Mouse (Mus musculus) hindlimb bud, embryonic 11.5 days (tissue): Measurements from ENCODE around the gene L3mbtl3.

Experiments
- DNase-seq: peaks from one replicate; pipeline ENCODE4 v3.0.0-alpha.2; 2012; ENCODE audit warnings: low read depth, low spot score; ENCODE audit errors: extremely low spot score

L3mbtl3 gene

DNA sequence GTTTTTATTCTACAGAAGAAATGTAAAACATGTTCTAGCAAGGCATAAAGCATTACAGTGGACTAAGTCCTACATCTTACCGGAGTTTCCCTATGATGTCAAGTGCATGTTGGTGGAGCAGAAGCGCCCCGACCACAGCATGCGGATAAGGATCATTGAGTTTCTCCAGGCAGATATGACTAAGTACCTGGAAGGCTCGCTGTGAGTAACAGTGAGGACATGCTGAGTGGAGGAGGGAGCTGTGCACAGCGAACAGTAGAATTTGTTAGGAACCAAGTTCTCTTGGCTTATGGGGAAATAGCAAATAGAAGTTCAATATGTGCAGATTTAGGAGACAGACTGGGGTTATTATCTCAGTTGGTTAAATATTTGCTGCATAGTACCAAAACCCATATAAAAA, 131.3 kb downstream of the L3mbtl3 start:
- no peak for DNase-seq

DNA sequence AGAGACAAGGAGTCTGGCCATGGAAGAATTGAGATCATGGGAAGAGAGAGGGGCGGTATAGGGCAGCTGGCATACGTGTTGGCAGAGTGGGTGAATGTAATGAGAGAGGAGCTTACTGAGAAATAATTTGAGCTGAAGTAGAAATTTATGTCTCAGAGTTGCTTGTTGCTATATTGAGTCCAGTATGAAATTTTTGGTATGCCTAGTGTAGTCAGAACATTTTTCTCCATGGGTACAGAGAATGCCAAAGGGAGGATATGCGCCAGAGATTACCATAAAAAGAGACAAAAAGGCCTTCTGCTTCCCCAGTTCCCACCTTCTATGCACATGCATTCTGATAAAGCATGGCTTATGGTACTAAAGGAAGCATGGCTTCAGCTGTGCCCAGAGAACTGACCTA, 132.6 kb downstream of the L3mbtl3 start:
- no peak for DNase-seq

DNA sequence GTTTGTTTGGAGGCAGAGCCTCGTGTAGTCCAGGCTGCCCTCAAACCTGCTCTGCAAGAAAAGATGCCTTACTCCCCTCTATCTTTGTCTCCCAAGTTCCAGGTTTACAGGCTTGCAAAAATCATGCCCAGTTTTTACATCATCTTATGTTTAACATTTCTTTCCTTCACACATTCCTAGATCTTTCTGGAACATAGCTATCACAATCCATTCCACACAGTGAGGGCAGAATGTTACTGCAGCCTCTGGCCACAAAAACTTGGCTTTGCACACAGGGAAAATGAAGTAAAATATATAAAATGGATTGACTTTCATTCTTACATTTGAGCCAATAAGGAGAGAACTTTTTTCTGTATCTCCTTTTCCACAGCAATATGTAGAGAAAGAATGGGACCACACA, 136.7 kb downstream of the L3mbtl3 start:
- no peak for DNase-seq

DNA sequence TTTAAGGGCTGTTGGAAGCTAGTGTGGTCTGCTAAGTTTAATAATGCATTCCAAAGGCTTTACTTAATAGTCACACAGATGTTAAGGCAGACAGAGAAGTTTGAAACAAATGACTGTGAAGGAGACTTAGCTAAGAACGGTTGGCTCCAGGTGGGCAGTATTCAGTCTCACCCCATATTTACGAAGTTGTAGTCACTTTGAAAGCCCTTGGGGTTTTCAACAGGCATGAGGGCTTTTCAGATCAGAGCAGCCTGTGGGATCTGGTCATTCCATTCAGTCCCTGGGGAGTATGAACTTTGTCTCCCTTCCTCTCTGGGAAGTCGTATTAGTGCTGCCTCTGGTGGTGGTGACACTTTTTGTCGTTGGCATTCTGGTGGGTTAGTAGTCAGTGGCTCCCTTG, 137.2 kb downstream of the L3mbtl3 start:
- DNase-seq: no peak

DNA sequence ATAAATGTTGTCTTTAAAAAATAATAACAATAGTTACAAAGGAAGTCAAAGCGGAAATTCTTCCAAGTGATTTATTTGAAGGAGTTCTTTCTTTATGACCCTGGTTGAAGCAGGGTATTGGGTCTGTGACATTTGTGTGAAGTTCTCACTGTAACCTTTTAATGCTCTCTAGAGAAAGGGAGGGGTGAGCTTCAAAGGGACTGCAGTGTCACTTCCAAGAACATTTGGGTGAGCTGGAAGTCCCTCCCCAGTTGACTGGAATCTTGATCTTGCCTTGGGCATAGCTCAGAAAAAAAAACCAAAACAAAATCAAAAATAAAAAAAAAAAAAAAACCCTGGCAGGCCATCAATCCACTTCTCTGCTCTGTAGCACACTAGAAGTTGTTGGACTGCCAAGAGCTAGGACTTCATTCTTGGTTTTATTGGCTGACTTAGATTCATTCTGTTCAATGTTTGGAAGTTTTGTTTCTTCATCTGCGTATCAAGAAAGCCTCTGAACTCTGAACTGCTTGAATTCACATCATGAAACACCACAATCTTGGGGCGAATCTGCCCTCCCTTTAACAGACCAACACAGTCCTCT, 143.6 kb downstream of the L3mbtl3 start:
- DNase-seq: no peak

DNA sequence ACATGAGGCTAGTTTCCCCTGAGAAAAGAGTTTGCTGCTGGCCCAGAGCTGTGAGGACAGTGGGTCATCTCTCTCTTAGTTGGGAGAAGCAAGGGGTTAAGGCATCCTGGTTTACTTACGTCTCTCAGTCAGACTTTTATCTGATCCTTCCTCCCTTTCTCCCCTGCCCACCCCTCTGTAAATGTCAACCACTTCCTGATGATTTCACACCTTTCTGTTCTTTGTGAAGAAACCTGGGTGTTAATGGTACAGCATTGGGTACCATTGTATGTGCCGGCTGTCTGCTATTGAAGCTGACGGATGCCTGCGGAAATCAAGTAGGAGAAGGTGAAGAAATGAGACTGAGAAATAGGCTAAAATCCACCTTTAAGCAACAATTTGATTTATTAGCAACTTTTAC, 146.3 kb downstream of the L3mbtl3 start, which contains the start of gene Samd3:
TSS of gene Samd3 (plus strand) at position 220 of the 400 bp plus-strand sequence.
- DNase-seq: no peak

DNA sequence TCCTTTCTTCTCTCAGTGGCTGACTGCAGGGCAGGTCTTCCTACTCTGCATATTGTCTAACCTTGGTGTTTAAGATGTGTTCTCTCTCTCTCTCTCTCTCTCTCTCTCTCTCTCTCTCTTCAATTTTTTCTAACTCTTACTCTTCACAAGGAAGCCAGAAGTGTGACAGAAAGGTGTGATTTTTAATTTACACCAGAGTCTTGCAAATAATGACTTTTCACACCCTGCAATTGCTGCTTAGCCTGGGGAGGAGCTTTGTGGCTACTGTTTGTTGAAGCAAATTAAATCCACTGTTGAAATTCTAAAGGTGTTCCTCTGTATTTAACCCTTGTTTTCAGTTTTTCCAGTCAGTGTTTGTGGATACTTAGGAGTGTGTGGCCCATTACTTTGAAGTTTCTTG, 147.6 kb downstream of the L3mbtl3 start:
- no peak for DNase-seq

DNA sequence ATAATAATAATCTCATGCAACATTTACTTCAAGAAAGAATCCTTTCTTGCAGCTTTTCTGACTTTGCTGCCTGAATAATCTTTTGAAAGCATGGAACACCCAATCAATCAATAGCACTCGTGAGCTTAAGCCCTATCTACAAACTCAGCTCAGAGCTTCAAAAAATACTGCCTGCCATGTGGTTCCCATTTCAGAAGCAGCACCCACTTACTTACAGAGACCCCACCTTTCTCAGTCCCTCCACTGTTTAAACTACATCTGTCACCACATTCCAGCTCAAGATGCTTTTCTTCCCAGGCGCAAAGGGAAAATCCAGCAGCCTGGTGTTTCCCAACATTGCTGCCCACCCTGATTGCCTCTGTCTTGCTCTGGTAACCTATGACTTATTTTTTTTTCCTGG, 149.0 kb downstream of the L3mbtl3 start:
- no peak for DNase-seq

DNA sequence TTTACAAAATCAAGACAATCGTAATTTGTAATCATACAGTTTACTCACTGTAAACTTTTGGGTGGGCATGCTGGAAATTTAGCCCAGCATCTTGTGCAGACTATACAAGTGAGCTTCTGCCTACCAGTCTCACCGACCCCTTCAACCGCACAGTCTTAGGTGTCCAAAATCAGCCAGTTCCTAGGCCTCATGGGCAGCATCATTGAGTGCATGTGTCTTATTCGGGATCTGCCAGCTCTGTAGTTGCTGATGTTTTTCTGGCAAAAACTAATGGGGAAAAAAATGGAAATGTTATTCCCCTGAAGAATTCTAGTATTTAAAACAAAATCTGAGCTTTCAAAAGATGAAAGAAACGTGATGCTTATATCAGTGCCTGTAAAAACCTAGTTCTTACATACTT, 149.5 kb downstream of the L3mbtl3 start:
- no peak for DNase-seq
